24 mouse cellular contexts compared by ENCODE assay signal in the genomic region with DNA sequence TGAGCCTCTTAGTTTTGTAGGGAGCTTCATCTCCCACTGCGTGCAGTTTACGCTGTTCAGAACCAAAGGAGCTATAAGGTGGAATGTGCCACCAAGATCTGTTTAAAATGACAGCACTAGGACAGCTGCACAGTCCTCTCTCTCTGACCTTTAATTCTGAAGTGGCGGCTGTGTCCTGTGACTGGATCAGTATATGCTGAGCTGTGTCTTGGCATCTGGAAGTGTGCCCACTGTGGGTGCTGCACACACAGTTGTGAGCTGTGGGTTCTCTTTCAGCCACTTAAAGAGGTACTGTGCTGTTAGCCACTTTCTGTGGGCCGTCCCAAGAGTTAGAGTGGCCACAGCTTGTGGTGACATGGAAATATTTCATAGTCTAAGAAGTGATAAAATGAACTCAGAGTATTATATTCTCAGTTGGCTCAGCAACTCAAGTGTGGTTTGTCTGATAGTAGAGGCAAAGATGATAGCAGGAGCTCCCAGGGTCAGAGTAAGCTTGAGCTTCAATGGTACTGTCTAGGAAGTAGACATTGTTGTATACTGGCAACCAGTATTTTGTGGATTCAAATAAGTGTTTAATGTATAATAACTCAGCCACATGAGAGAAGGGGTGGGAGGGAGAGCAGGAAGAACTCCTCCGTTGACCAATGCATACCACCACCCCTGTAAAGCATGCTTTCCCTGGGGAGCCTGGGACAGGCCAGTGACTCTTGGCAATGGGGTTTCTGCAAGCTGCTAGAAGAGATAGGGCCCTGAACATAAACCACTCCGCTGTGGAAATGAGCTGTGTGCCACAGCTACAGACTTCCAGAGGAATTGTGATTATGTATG. TPM values are rescaled to one million over a fixed set of nuclear protein-coding genes. Genes with fewer than 3 reads are reported as not detected.
DNase-seq lines count a peak whose midpoint lies in the region; ATAC-seq lines count a peak whose summit lies in the region.
"Had no signal": no experiment of that assay in that cellular context is flagged by ENCODE, and none has a peak within 500 bp of the region (broad histone marks: within the 10 kb centered on the region; RNA-seq: fewer than 3 reads in every experiment).

No protein-coding gene starts in this region.

- ATAC-seq in liver, embryonic 12.5 days: 0 out of 2 replicates have a peak, but pooled peaks have one; percentile 35
- peak; percentile 45; the same call in 1 of the 2 replicates for ATAC-seq in erythroblast, adult 5-6 weeks (replicated peaks; ENCODE audit: low FRiP score, poor library complexity, severe bottlenecking)
- ATAC-seq in megakaryocyte-erythroid progenitor cell, adult 5-6 weeks (replicated peaks; ENCODE audit: low FRiP score, low TSS enrichment, poor library complexity, severe bottlenecking): peak; percentile 85
- ATAC-seq: forebrain, postnatal 0 days; intestine, postnatal 0 days; midbrain, embryonic 16.5 days; Patski had no signal

- H3K9me3 ChIP-seq in liver, embryonic 12.5 days (replicated peaks): no peaks in the 10 kb centered on the region
- H3K9me3 ChIP-seq: heart, embryonic 10.5 days; hindbrain, embryonic 12.5 days; limb, embryonic 10.5 days; midbrain, embryonic 10.5 days; neural tube, embryonic 13.5 days had no signal

- H3K27ac ChIP-seq in liver, embryonic 12.5 days: peak overlapping the region; percentile 39
- H3K27ac ChIP-seq: heart, embryonic 10.5 days; hindbrain, embryonic 12.5 days; limb, embryonic 10.5 days; midbrain, embryonic 10.5 days; neural tube, embryonic 13.5 days had no signal

- no peak overlapping the region for H3K4me3 ChIP-seq in liver, embryonic 12.5 days
- H3K4me3 ChIP-seq: heart, embryonic 10.5 days; hindbrain, embryonic 12.5 days; limb, embryonic 10.5 days; midbrain, embryonic 10.5 days; myocyte; neural tube, embryonic 13.5 days had no signal

- no peak overlapping the region for H3K4me2 ChIP-seq in liver, embryonic 12.5 days
- H3K4me2 ChIP-seq: hindbrain, embryonic 12.5 days; neural tube, embryonic 13.5 days had no signal

- 70% methylated on average over 6 of the region's 6 CpGs for WGBS in liver, embryonic 12.5 days (ENCODE audit: insufficient replicate concordance)

- H3K27me3 ChIP-seq in liver, embryonic 12.5 days (replicated peaks): no peaks in the 10 kb centered on the region
- H3K27me3 ChIP-seq: hindbrain, embryonic 12.5 days; neural tube, embryonic 13.5 days; Patski had no signal

- H3K4me1 ChIP-seq in liver, embryonic 12.5 days: peaks cover 27% of the 10 kb centered on the region
- H3K4me1 ChIP-seq: heart, embryonic 10.5 days; hindbrain, embryonic 12.5 days; limb, embryonic 10.5 days; midbrain, embryonic 10.5 days; neural tube, embryonic 13.5 days had no signal

- peaks cover 41% of the 10 kb centered on the region for H3K36me3 ChIP-seq in liver, embryonic 12.5 days

- no peak overlapping the region for H3K9ac ChIP-seq in liver, embryonic 12.5 days
- H3K9ac ChIP-seq: forebrain, postnatal 0 days; hindbrain, embryonic 12.5 days; neural tube, embryonic 13.5 days had no signal

- peak; percentile 57 for DNase-seq in gastrocnemius, postnatal 25 days
- no peak for DNase-seq in gastrocnemius, postnatal 4 days (ENCODE audit: low spot score in 2 of 2)
- no peak for DNase-seq in liver
- no peak for DNase-seq in thymus, postnatal 14 days
- no peak for DNase-seq in kidney, postnatal 25 days
- DNase-seq: adrenal gland, adult 8-10 months; cerebellum, adult 8-10 months; forebrain, postnatal 0 days; lung, postnatal 4 days; retina, postnatal 1 day; thymus, adult 18-20 months; thymus, postnatal 4 days had no signal

RNA-seq across cellular contexts. Expression of a gene that starts 30.5 kb away (rescaled TPM):
- total RNA-seq in gastrocnemius, postnatal 25 days (2021): 100 to 1,000 TPM; 130 to 154 TPM
- total RNA-seq in gastrocnemius, postnatal 4 days (2021): 10 to 100 TPM; 12.9 to 17.5 TPM
- polyA plus RNA-seq in liver, embryonic 12.5 days (2016; fragmentation: Nextera tagmentation; extraction: Ambion mirVana): 62.2 TPM in 2 replicates
- 29.8 and 52.2 TPM in 2 replicates for total RNA-seq in erythroblast, adult 5-6 weeks (2015; ENCODE audit: low replicate concordance)
- total RNA-seq in erythroblast, adult 5-6 weeks (2017; ENCODE audit: low replicate concordance): 66.5 and 82.1 TPM in 2 replicates
- 3.6 and 5.7 TPM in 2 replicates for total RNA-seq in megakaryocyte-erythroid progenitor cell, adult 5-6 weeks (2014; fragmentation: Nextera tagmentation)
- 2.2 and 3.6 TPM in 2 replicates for total RNA-seq in megakaryocyte-erythroid progenitor cell, adult 5-6 weeks (2017)

RNA-seq across cellular contexts. Expression of a gene that starts 59.2 kb away (rescaled TPM):
- 1 to 10 TPM; 1.9 to 3.1 TPM for total RNA-seq in gastrocnemius, postnatal 25 days (2021)
- 1 to 10 TPM; 4.8 to 5.4 TPM for total RNA-seq in gastrocnemius, postnatal 4 days (2021)
- polyA plus RNA-seq in liver, embryonic 12.5 days (2016; fragmentation: Nextera tagmentation; extraction: Ambion mirVana): 3.4 and 3.6 TPM in 2 replicates
- total RNA-seq in erythroblast, adult 5-6 weeks (2015; ENCODE audit: low replicate concordance): 2.3 and 3.6 TPM in 2 replicates
- total RNA-seq in erythroblast, adult 5-6 weeks (2017; ENCODE audit: low replicate concordance): 2.1 and 2.9 TPM in 2 replicates
- total RNA-seq in megakaryocyte-erythroid progenitor cell, adult 5-6 weeks (2014; fragmentation: Nextera tagmentation): 4.5 and 5.7 TPM in 2 replicates
- total RNA-seq in megakaryocyte-erythroid progenitor cell, adult 5-6 weeks (2017): 3.7 and 5.5 TPM in 2 replicates

RNA-seq across cellular contexts. Expression of a gene that starts 59.4 kb away (rescaled TPM):
- total RNA-seq in gastrocnemius, postnatal 25 days (2021): 10 to 100 TPM; 28.4 to 29.1 TPM
- 10 to 100 TPM; 40.5 to 41.9 TPM for total RNA-seq in gastrocnemius, postnatal 4 days (2021)
- polyA plus RNA-seq in liver, embryonic 12.5 days (2016; fragmentation: Nextera tagmentation; extraction: Ambion mirVana): 99.0 and 103 TPM in 2 replicates
- total RNA-seq in erythroblast, adult 5-6 weeks (2015; ENCODE audit: low replicate concordance): 14.6 and 28.6 TPM in 2 replicates
- total RNA-seq in erythroblast, adult 5-6 weeks (2017; ENCODE audit: low replicate concordance): 23.4 and 26.7 TPM in 2 replicates
- total RNA-seq in megakaryocyte-erythroid progenitor cell, adult 5-6 weeks (2014; fragmentation: Nextera tagmentation): 71.9 and 72.2 TPM in 2 replicates
- 138 and 161 TPM in 2 replicates for total RNA-seq in megakaryocyte-erythroid progenitor cell, adult 5-6 weeks (2017)

Comparison
In these comparisons a context has a peak if more than half of its experiments do, and no peak if none do; other contexts are left out.
1. ATAC-seq: peak in every context shown above with its lines; median percentile 85 in megakaryocyte-erythroid progenitor cell, adult 5-6 weeks; 45 in erythroblast, adult 5-6 weeks; 35 in liver, embryonic 12.5 days.